Comparison of ENCODE assay signal across 8 mouse cellular contexts in genomic region chr2:32437612-32438166, GRCm38 (mm10). TPM values are rescaled to one million over a fixed set of nuclear protein-coding genes. Genes with fewer than 3 reads are reported as not detected.
DNase-seq lines count a peak whose midpoint lies in the region; ATAC-seq and TF ChIP-seq lines count a peak whose summit lies in the region.
"Had no signal": no experiment of that assay in that cellular context is flagged by ENCODE, and none has a peak within 500 bp of the region (broad histone marks: within the 10 kb centered on the region; RNA-seq: fewer than 3 reads in every experiment).

No protein-coding gene starts in this region.

- no peak for DNase-seq in liver, embryonic 11.5 days (ENCODE audit: low spot score)
- peak; percentile 31 for DNase-seq in forebrain, embryonic 11.5 days (ENCODE audit: low spot score)
- no peak for DNase-seq in hindbrain, postnatal 0 days (ENCODE audit: low spot score)
- no peak for DNase-seq in gastrocnemius, adult 18-20 months (ENCODE audit: low spot score)
- no peak for DNase-seq in retina, postnatal 1 day
- DNase-seq: thymus, postnatal 36 days had no signal

- 24% methylated on average over 2 of the region's 2 CpGs for WGBS in liver, embryonic 15.5 days (ENCODE audit: insufficient replicate concordance)
- WGBS in liver, embryonic 11.5 days, result 49% methylated on average over 2 of the region's 2 CpGs
- WGBS in forebrain, embryonic 11.5 days, result 90% methylated on average over 2 of the region's 2 CpGs
- 54% methylated on average over 2 of the region's 2 CpGs for WGBS in hindbrain, postnatal 0 days
- 59% methylated on average over 2 of the region's 2 CpGs for WGBS in neural tube, embryonic 14.5 days

- peak overlapping the region; percentile 36; the same call in 1 of the 2 replicates for H3K27ac ChIP-seq in liver, embryonic 15.5 days (replicated peaks)
- H3K27ac ChIP-seq in liver, embryonic 11.5 days (ENCODE audit: low read depth, low read length), result no peak overlapping the region; the same call in 1 of the 2 replicates
- H3K27ac ChIP-seq in forebrain, embryonic 11.5 days (ENCODE audit: low read depth, low read length), result peak overlapping the region; percentile 28; the same call in 1 of the 2 replicates
- H3K27ac ChIP-seq in hindbrain, postnatal 0 days, result peak overlapping the region; percentile 71
- H3K27ac ChIP-seq in neural tube, embryonic 14.5 days (ENCODE audit: low read depth, low read length), result peak overlapping the region; percentile 45; the same call in 1 of the 2 replicates

- no peak for ATAC-seq in liver, embryonic 15.5 days (ENCODE audit: insufficient read depth)
- no peak for ATAC-seq in liver, embryonic 11.5 days (replicated peaks; ENCODE audit: low FRiP score)
- ATAC-seq in forebrain, embryonic 11.5 days (replicated peaks; ENCODE audit: low FRiP score), result no peak
- no peak for ATAC-seq in hindbrain, postnatal 0 days
- no peak for ATAC-seq in neural tube, embryonic 14.5 days (ENCODE audit: low read depth)

- TF ChIP-seq CTCF in hindbrain, postnatal 0 days (IDR thresholded peaks at IDR 0.05; ENCODE audit: low read depth), result no peak

- H3K27me3 ChIP-seq in liver, embryonic 15.5 days, result no peaks in the 10 kb centered on the region
- no peaks in the 10 kb centered on the region for H3K27me3 ChIP-seq in liver, embryonic 11.5 days (replicated peaks; ENCODE audit: control insufficient read depth, insufficient read depth, low read length)
- H3K27me3 ChIP-seq in forebrain, embryonic 11.5 days (ENCODE audit: control insufficient read depth, insufficient read depth, low read length), result no peaks in the 10 kb centered on the region
- H3K27me3 ChIP-seq in hindbrain, postnatal 0 days (ENCODE audit: insufficient read depth, low read length), result no peaks in the 10 kb centered on the region
- H3K27me3 ChIP-seq in neural tube, embryonic 14.5 days (ENCODE audit: control insufficient read depth, insufficient read depth, low read length), result no peaks in the 10 kb centered on the region

- no peaks in the 10 kb centered on the region for H3K36me3 ChIP-seq in liver, embryonic 15.5 days (replicated peaks)
- H3K36me3 ChIP-seq in liver, embryonic 11.5 days (ENCODE audit: control insufficient read depth, insufficient read depth, low read length), result no peaks in the 10 kb centered on the region
- H3K36me3 ChIP-seq in forebrain, embryonic 11.5 days (ENCODE audit: control insufficient read depth, insufficient read depth, low read length), result no peaks in the 10 kb centered on the region
- no peaks in the 10 kb centered on the region for H3K36me3 ChIP-seq in hindbrain, postnatal 0 days (ENCODE audit: insufficient read depth, low read length)
- no peaks in the 10 kb centered on the region for H3K36me3 ChIP-seq in neural tube, embryonic 14.5 days (ENCODE audit: control insufficient read depth, insufficient read depth, low read length)

- H3K9me3 ChIP-seq in liver, embryonic 15.5 days (replicated peaks), result no peaks in the 10 kb centered on the region
- no peaks in the 10 kb centered on the region for H3K9me3 ChIP-seq in liver, embryonic 11.5 days (ENCODE audit: control insufficient read depth, low read length)
- no peaks in the 10 kb centered on the region for H3K9me3 ChIP-seq in forebrain, embryonic 11.5 days (ENCODE audit: control insufficient read depth, low read length)
- no peaks in the 10 kb centered on the region for H3K9me3 ChIP-seq in hindbrain, postnatal 0 days (ENCODE audit: low read length)
- H3K9me3 ChIP-seq in neural tube, embryonic 14.5 days (ENCODE audit: control insufficient read depth, low read length), result no peaks in the 10 kb centered on the region

- no peak overlapping the region for H3K4me2 ChIP-seq in liver, embryonic 15.5 days
- no peak overlapping the region for H3K4me2 ChIP-seq in liver, embryonic 11.5 days
- no peak overlapping the region for H3K4me2 ChIP-seq in forebrain, embryonic 11.5 days (ENCODE audit: low read depth, low read length, severe bottlenecking)
- no peak overlapping the region for H3K4me2 ChIP-seq in hindbrain, postnatal 0 days (ENCODE audit: low read depth, low read length)
- no peak overlapping the region for H3K4me2 ChIP-seq in neural tube, embryonic 14.5 days (ENCODE audit: low read depth, low read length)

- peaks cover 35% of the 10 kb centered on the region for H3K4me1 ChIP-seq in liver, embryonic 15.5 days (replicated peaks)
- H3K4me1 ChIP-seq in liver, embryonic 11.5 days (replicated peaks; ENCODE audit: control insufficient read depth, insufficient read depth, low read length), result peaks cover 26% of the 10 kb centered on the region
- peaks cover 11% of the 10 kb centered on the region for H3K4me1 ChIP-seq in forebrain, embryonic 11.5 days (replicated peaks; ENCODE audit: control insufficient read depth, insufficient read depth, low read length)
- H3K4me1 ChIP-seq in hindbrain, postnatal 0 days (ENCODE audit: insufficient read depth, low read length), result peaks cover 5% of the 10 kb centered on the region; the same call in 1 of the 2 replicates
- H3K4me1 ChIP-seq in neural tube, embryonic 14.5 days (ENCODE audit: control insufficient read depth, insufficient read depth, low read length), result 0 out of 2 replicates have a peak, but pooled peaks cover 10% of the 10 kb centered on the region

- no peak overlapping the region for H3K4me3 ChIP-seq in liver, embryonic 15.5 days (replicated peaks)
- no peak overlapping the region for H3K4me3 ChIP-seq in liver, embryonic 11.5 days (ENCODE audit: low read depth, low read length)
- H3K4me3 ChIP-seq in forebrain, embryonic 11.5 days (ENCODE audit: low read depth, low read length), result no peak overlapping the region
- H3K4me3 ChIP-seq in hindbrain, postnatal 0 days (ENCODE audit: low read length), result no peak overlapping the region
- no peak overlapping the region for H3K4me3 ChIP-seq in neural tube, embryonic 14.5 days (ENCODE audit: low read depth, low read length)

- H3K9ac ChIP-seq in liver, embryonic 15.5 days, result no peak overlapping the region
- H3K9ac ChIP-seq in liver, embryonic 11.5 days (ENCODE audit: low read depth, low read length), result no peak overlapping the region
- H3K9ac ChIP-seq in forebrain, embryonic 11.5 days (ENCODE audit: low read length), result 0 out of 2 replicates have a peak overlapping the region, but pooled peaks have one; percentile 8
- no peak overlapping the region for H3K9ac ChIP-seq in hindbrain, postnatal 0 days (replicated peaks; ENCODE audit: low read length)
- no peak overlapping the region for H3K9ac ChIP-seq in neural tube, embryonic 14.5 days (replicated peaks; ENCODE audit: low read depth, low read length)

RNA-seq across cellular contexts. Expression of gene Naif1, which starts 12.6 kb away (rescaled TPM):
- 2.4 TPM in 2 replicates for polyA plus RNA-seq in liver, embryonic 15.5 days (2015; fragmentation: Nextera tagmentation; extraction: Ambion mirVana)
- 4.5 and 5.4 TPM in 2 replicates for polyA plus RNA-seq in liver, embryonic 11.5 days (2014; fragmentation: Nextera tagmentation; extraction: Ambion mirVana)
- 6.6 and 7.1 TPM in 2 replicates for polyA plus RNA-seq in forebrain, embryonic 11.5 days (2014; fragmentation: Nextera tagmentation; extraction: Ambion mirVana)
- 3.1 and 3.7 TPM in 2 replicates for total RNA-seq in hindbrain, postnatal 0 days (2014; rRNA removed)
- polyA plus RNA-seq in hindbrain, postnatal 0 days (2015; fragmentation: Nextera tagmentation; extraction: Ambion mirVana), result 2.9 and 3.0 TPM in 2 replicates
- 4.9 and 5.4 TPM in 2 replicates for polyA plus RNA-seq in neural tube, embryonic 14.5 days (2014; fragmentation: Nextera tagmentation; extraction: Ambion mirVana)
- total RNA-seq in gastrocnemius, adult 18-20 months (2021), result 1 to 10 TPM; 2.6 to 3.0 TPM

RNA-seq across cellular contexts. Expression of gene Slc25a25, which starts 13.6 kb away (rescaled TPM):
- 9.6 and 10.4 TPM in 2 replicates for polyA plus RNA-seq in liver, embryonic 15.5 days (2015; fragmentation: Nextera tagmentation; extraction: Ambion mirVana)
- 10.4 and 12.7 TPM in 2 replicates for polyA plus RNA-seq in liver, embryonic 11.5 days (2014; fragmentation: Nextera tagmentation; extraction: Ambion mirVana)
- 25.9 and 26.6 TPM in 2 replicates for polyA plus RNA-seq in forebrain, embryonic 11.5 days (2014; fragmentation: Nextera tagmentation; extraction: Ambion mirVana)
- 64.3 and 69.6 TPM in 2 replicates for total RNA-seq in hindbrain, postnatal 0 days (2014; rRNA removed)
- polyA plus RNA-seq in hindbrain, postnatal 0 days (2015; fragmentation: Nextera tagmentation; extraction: Ambion mirVana), result 44.4 and 46.4 TPM in 2 replicates
- polyA plus RNA-seq in neural tube, embryonic 14.5 days (2014; fragmentation: Nextera tagmentation; extraction: Ambion mirVana), result 39.8 and 43.6 TPM in 2 replicates
- 100 to 1,000 TPM in 1 of 2 experiments, 10 to 100 TPM in 1; 47.6 to 217 TPM for total RNA-seq in gastrocnemius, adult 18-20 months (2021)

RNA-seq across cellular contexts. Expression of gene Ptges2, which starts 42.0 kb away (rescaled TPM):
- 12.0 and 12.2 TPM in 2 replicates for polyA plus RNA-seq in liver, embryonic 15.5 days (2015; fragmentation: Nextera tagmentation; extraction: Ambion mirVana)
- 23.0 and 23.6 TPM in 2 replicates for polyA plus RNA-seq in liver, embryonic 11.5 days (2014; fragmentation: Nextera tagmentation; extraction: Ambion mirVana)
- 28.0 and 29.4 TPM in 2 replicates for polyA plus RNA-seq in forebrain, embryonic 11.5 days (2014; fragmentation: Nextera tagmentation; extraction: Ambion mirVana)
- 41.3 and 45.5 TPM in 2 replicates for total RNA-seq in hindbrain, postnatal 0 days (2014; rRNA removed)
- polyA plus RNA-seq in hindbrain, postnatal 0 days (2015; fragmentation: Nextera tagmentation; extraction: Ambion mirVana), result 55.6 and 57.0 TPM in 2 replicates
- polyA plus RNA-seq in neural tube, embryonic 14.5 days (2014; fragmentation: Nextera tagmentation; extraction: Ambion mirVana), result 58.1 and 65.9 TPM in 2 replicates
- 10 to 100 TPM; 37.1 to 43.0 TPM for total RNA-seq in gastrocnemius, adult 18-20 months (2021)

RNA-seq across cellular contexts. Expression of gene Lcn2, which starts 49.6 kb away (rescaled TPM):
- polyA plus RNA-seq in liver, embryonic 15.5 days (2015; fragmentation: Nextera tagmentation; extraction: Ambion mirVana), result 185 and 214 TPM in 2 replicates
- 8.0 and 9.9 TPM in 2 replicates for polyA plus RNA-seq in liver, embryonic 11.5 days (2014; fragmentation: Nextera tagmentation; extraction: Ambion mirVana)
- polyA plus RNA-seq in forebrain, embryonic 11.5 days (2014; fragmentation: Nextera tagmentation; extraction: Ambion mirVana), result 0.28 TPM in 1 of 2 replicates, not detected in the other
- 0.31 and 0.58 TPM in 2 replicates for total RNA-seq in hindbrain, postnatal 0 days (2014; rRNA removed)
- polyA plus RNA-seq in hindbrain, postnatal 0 days (2015; fragmentation: Nextera tagmentation; extraction: Ambion mirVana), result 0.80 and 0.93 TPM in 2 replicates
- polyA plus RNA-seq in neural tube, embryonic 14.5 days (2014; fragmentation: Nextera tagmentation; extraction: Ambion mirVana), result 0.35 and 0.40 TPM in 2 replicates
- total RNA-seq in gastrocnemius, adult 18-20 months (2021), result 1 to 10 TPM; 1.4 to 4.8 TPM

RNA-seq across cellular contexts. Expression of gene 1110008P14Rik, which starts 56.0 kb away (rescaled TPM):
- polyA plus RNA-seq in liver, embryonic 15.5 days (2015; fragmentation: Nextera tagmentation; extraction: Ambion mirVana), result 25.0 and 29.0 TPM in 2 replicates
- 36.2 and 39.7 TPM in 2 replicates for polyA plus RNA-seq in liver, embryonic 11.5 days (2014; fragmentation: Nextera tagmentation; extraction: Ambion mirVana)
- 37.7 and 45.4 TPM in 2 replicates for polyA plus RNA-seq in forebrain, embryonic 11.5 days (2014; fragmentation: Nextera tagmentation; extraction: Ambion mirVana)
- 458 and 481 TPM in 2 replicates for total RNA-seq in hindbrain, postnatal 0 days (2014; rRNA removed)
- polyA plus RNA-seq in hindbrain, postnatal 0 days (2015; fragmentation: Nextera tagmentation; extraction: Ambion mirVana), result 220 and 233 TPM in 2 replicates
- 157 and 198 TPM in 2 replicates for polyA plus RNA-seq in neural tube, embryonic 14.5 days (2014; fragmentation: Nextera tagmentation; extraction: Ambion mirVana)
- total RNA-seq in gastrocnemius, adult 18-20 months (2021), result 10 to 100 TPM; 42.6 to 47.1 TPM
